Mouse (Mus musculus) hindbrain, embryonic 10.5 days (tissue): ENCODE measurements at regions not wholly inside any gene's neighbourhood (a gene's known extent, or its start where the extent isn't known, plus 50 kb on each side); places are given as distances from the start of the nearest gene placed in this dataset.

ENCODE experiments used
- DNase-seq: peaks from one replicate; pipeline ENCODE4 v3.0.0-alpha.2; 2017; ENCODE audit warnings: low spot score
- H3K27ac ChIP-seq: fragments of 300-500 bp; sonication (generic); 2 replicates; pipeline ENCODE4 v1.5.1; 2016; ENCODE audit warnings: mild to moderate bottlenecking, moderate library complexity
- H3K27me3 ChIP-seq: fragments of 300-500 bp; sonication (generic); 2 replicates; pipeline ENCODE4 v1.6.1; 2016; ENCODE audit warnings: mild to moderate bottlenecking; ENCODE audit not compliant: poor library complexity, insufficient read depth, severe bottlenecking
- H3K36me3 ChIP-seq: fragments of 300-500 bp; sonication (generic); 2 replicates; pipeline ENCODE4 v1.6.1; 2016; ENCODE audit warnings: mild to moderate bottlenecking, moderate library complexity
- H3K4me1 ChIP-seq: fragments of 300-500 bp; sonication (generic); replicated peaks from 2 replicates; pipeline ENCODE4 v1.6.1; 2016; ENCODE audit warnings: mild to moderate bottlenecking
- H3K4me3 ChIP-seq: fragments of 300-500 bp; sonication (generic); 2 replicates; pipeline ENCODE4 v1.5.1; 2016; ENCODE audit warnings: mild to moderate bottlenecking, moderate library complexity
- H3K9me3 ChIP-seq: fragments of 300-500 bp; sonication (generic); 2 replicates; pipeline ENCODE4 v1.6.1; 2016; ENCODE audit warnings: mild to moderate bottlenecking, moderate library complexity
- WGBS: fragments of 180-500 bp; shearing (Covaris S2); methylation state at CpG from one replicate; pipeline ENCODE4 v1.1.7; 2016; 5-methylcytosine and 5-hydroxymethylcytosine counted together

GRCm38 (mm10) chr5:126223696-126224095 lies 692.1 kb downstream of the Tmem132b start:
- Histone ChIP-seq H3K9me3 (no peaks in the 10 kb centered on the region), H3K4me3 (no peak overlapping the region)
- WGBS = 81% methylated on average over 3 of the region's 3 CpGs

GRCm38 (mm10) chr5:126230768-126231167 lies 699.2 kb downstream of the Tmem132b start:
- no peak for DNase-seq
- 80% methylated on average over 4 of the region's 4 CpGs for WGBS

More at GRCm38 (mm10) chr5:126223696-126224095, 692.1 kb downstream of the Tmem132b start:
- Histone ChIP-seq H3K27me3 (no peaks in the 10 kb centered on the region), H3K27ac (no peak overlapping the region), H3K36me3 (no peaks in the 10 kb centered on the region), H3K4me1 (peaks cover 16% of the 10 kb centered on the region)
- no peak for DNase-seq

GRCm38 (mm10) chr5:126238071-126238470 lies 706.5 kb downstream of the Tmem132b start:
- no peak for DNase-seq
- WGBS = 70% methylated on average over 3 of the region's 3 CpGs
- H3K4me3 ChIP-seq = no peak overlapping the region
- no peaks in the 10 kb centered on the region for H3K27me3 ChIP-seq
- H3K4me1 ChIP-seq = no peaks in the 10 kb centered on the region
- no peaks in the 10 kb centered on the region for H3K36me3 ChIP-seq
- H3K27ac ChIP-seq = no peak overlapping the region
- H3K9me3 ChIP-seq = no peaks in the 10 kb centered on the region

More at GRCm38 (mm10) chr5:126230768-126231167, 699.2 kb downstream of the Tmem132b start:
- no peak overlapping the region for H3K27ac ChIP-seq
- H3K4me1 ChIP-seq = peaks cover 13% of the 10 kb centered on the region
- H3K27me3 ChIP-seq = no peaks in the 10 kb centered on the region
- H3K36me3 ChIP-seq = no peaks in the 10 kb centered on the region
- no peaks in the 10 kb centered on the region for H3K9me3 ChIP-seq
- no peak overlapping the region for H3K4me3 ChIP-seq

- Histone ChIP-seq H3K36me3 (no peaks in the 10 kb centered on the region), H3K4me1 (peaks cover 14% of the 10 kb centered on the region), H3K27ac (no peak overlapping the region), H3K4me3 (no peak overlapping the region), H3K9me3 (no peaks in the 10 kb centered on the region), H3K27me3 (no peaks in the 10 kb centered on the region)
- WGBS = 92% methylated on average over 2 of the region's 2 CpGs
- no peak for DNase-seq
Measured at GRCm38 (mm10) chr5:126245776-126246175, 714.2 kb downstream of the Tmem132b start.

- peaks cover 19% of the 10 kb centered on the region for H3K4me1 ChIP-seq
- H3K27me3 ChIP-seq = no peaks in the 10 kb centered on the region
- DNase-seq = no peak
- H3K27ac ChIP-seq = no peak overlapping the region
- no peak overlapping the region for H3K4me3 ChIP-seq
- H3K9me3 ChIP-seq = no peaks in the 10 kb centered on the region
- no peaks in the 10 kb centered on the region for H3K36me3 ChIP-seq
- 22% methylated on average over 1 of the region's 1 CpGs for WGBS
Measured at GRCm38 (mm10) chr5:126250331-126250730, 718.8 kb downstream of the Tmem132b start.

GRCm38 (mm10) chr5:126254661-126255060 lies 723.1 kb downstream of the Tmem132b start:
- no peaks in the 10 kb centered on the region for H3K27me3 ChIP-seq
- no peak overlapping the region for H3K27ac ChIP-seq
- 85% methylated on average over 1 of the region's 1 CpGs for WGBS
- peaks cover 16% of the 10 kb centered on the region for H3K4me1 ChIP-seq
- no peak overlapping the region for H3K4me3 ChIP-seq
- H3K9me3 ChIP-seq = peaks cover 4% of the 10 kb centered on the region; the same call in 1 of the 2 replicates
- no peak for DNase-seq
- no peaks in the 10 kb centered on the region for H3K36me3 ChIP-seq

GRCm38 (mm10) chr5:126257860-126258259 lies 726.3 kb downstream of the Tmem132b start:
- Histone ChIP-seq H3K36me3 (no peaks in the 10 kb centered on the region), H3K27me3 (no peaks in the 10 kb centered on the region), H3K9me3 (peaks cover 4% of the 10 kb centered on the region; the same call in 1 of the 2 replicates), H3K27ac (no peak overlapping the region), H3K4me3 (no peak overlapping the region), H3K4me1 (no peaks in the 10 kb centered on the region)
- no peak for DNase-seq
- WGBS = 81% methylated on average over 5 of the region's 5 CpGs

GRCm38 (mm10) chr5:126266471-126266870 lies 734.9 kb downstream of the Tmem132b start:
- no peaks in the 10 kb centered on the region for H3K9me3 ChIP-seq
- H3K36me3 ChIP-seq = no peaks in the 10 kb centered on the region
- WGBS = 89% methylated on average over 2 of the region's 2 CpGs
- no peaks in the 10 kb centered on the region for H3K27me3 ChIP-seq
- no peak overlapping the region for H3K27ac ChIP-seq
- no peaks in the 10 kb centered on the region for H3K4me1 ChIP-seq
- H3K4me3 ChIP-seq = no peak overlapping the region
- DNase-seq = no peak

GRCm38 (mm10) chr5:126266929-126267609 lies 735.5 kb downstream of the Tmem132b start:
- Histone ChIP-seq H3K4me1 (no peaks in the 10 kb centered on the region), H3K36me3 (no peaks in the 10 kb centered on the region), H3K27ac (no peak overlapping the region), H3K9me3 (no peaks in the 10 kb centered on the region), H3K27me3 (no peaks in the 10 kb centered on the region), H3K4me3 (no peak overlapping the region)
- DNase-seq = no peak
- 79% methylated on average over 2 of the region's 2 CpGs for WGBS

GRCm38 (mm10) chr5:126268592-126268991 lies 737.0 kb downstream of the Tmem132b start:
- H3K27ac ChIP-seq = no peak overlapping the region
- no peaks in the 10 kb centered on the region for H3K4me1 ChIP-seq
- WGBS = 85% methylated on average over 4 of the region's 4 CpGs
- no peaks in the 10 kb centered on the region for H3K9me3 ChIP-seq
- H3K4me3 ChIP-seq = no peak overlapping the region
- DNase-seq = no peak
- H3K36me3 ChIP-seq = no peaks in the 10 kb centered on the region
- H3K27me3 ChIP-seq = no peaks in the 10 kb centered on the region

- Histone ChIP-seq H3K9me3 (no peaks in the 10 kb centered on the region), H3K4me3 (no peak overlapping the region), H3K27ac (no peak overlapping the region), H3K4me1 (no peaks in the 10 kb centered on the region), H3K36me3 (no peaks in the 10 kb centered on the region), H3K27me3 (no peaks in the 10 kb centered on the region)
- no peak for DNase-seq
- WGBS = 93% methylated on average over 8 of the region's 8 CpGs
Measured at GRCm38 (mm10) chr5:126274316-126274715, 742.7 kb downstream of the Tmem132b start.

- Histone ChIP-seq H3K4me1 (peaks cover 10% of the 10 kb centered on the region), H3K27me3 (no peaks in the 10 kb centered on the region), H3K27ac (no peak overlapping the region), H3K9me3 (no peaks in the 10 kb centered on the region), H3K4me3 (no peak overlapping the region), H3K36me3 (no peaks in the 10 kb centered on the region)
- DNase-seq = peak; percentile 4
- WGBS = 22% methylated on average over 10 of the region's 10 CpGs
Measured at GRCm38 (mm10) chr5:126281057-126281728, 749.6 kb downstream of the Tmem132b start.

GRCm38 (mm10) chr5:126281782-126282181 lies 750.2 kb downstream of the Tmem132b start:
- Histone ChIP-seq H3K36me3 (no peaks in the 10 kb centered on the region), H3K4me3 (no peak overlapping the region), H3K27me3 (no peaks in the 10 kb centered on the region), H3K9me3 (no peaks in the 10 kb centered on the region), H3K4me1 (peaks cover 10% of the 10 kb centered on the region), H3K27ac (no peak overlapping the region; the same call in 1 of the 2 replicates)
- peak; percentile 9 for DNase-seq
- WGBS = 7% methylated on average over 7 of the region's 7 CpGs
